Mouse (Mus musculus): ENCODE measurements at regions not wholly inside any gene's neighbourhood (a gene's known extent, or its start where the extent isn't known, plus 50 kb on each side); places are given as distances from the start of the nearest gene placed in this dataset.

- no peaks in the 10 kb centered on the region for H3K27me3 ChIP-seq (ENCODE audit: insufficient read depth, low read length)
- no peaks in the 10 kb centered on the region for H3K36me3 ChIP-seq (ENCODE audit: insufficient read depth, low read length)
- no peak overlapping the region for H3K4me3 ChIP-seq (ENCODE audit: low read length)
- no peak overlapping the region for H3K27ac ChIP-seq (ENCODE audit: low read length)
- WGBS = 28% methylated on average over 10 of the region's 10 CpGs
- no peak overlapping the region for H3K4me2 ChIP-seq (replicated peaks; ENCODE audit: low read depth, low read length)
- peaks cover 17% of the 10 kb centered on the region for H3K4me1 ChIP-seq (ENCODE audit: insufficient read depth, low read length)
- H3K9me3 ChIP-seq (ENCODE audit: low read length) = no peaks in the 10 kb centered on the region
- ATAC-seq (ENCODE audit: low FRiP score, low TSS enrichment) = no peak
- H3K9ac ChIP-seq (replicated peaks; ENCODE audit: low read length) = no peak overlapping the region
These were observed 116.5 kb downstream of the Dact1 start for GRCm38 (mm10) chr12:71426023-71426719.

DNA sequence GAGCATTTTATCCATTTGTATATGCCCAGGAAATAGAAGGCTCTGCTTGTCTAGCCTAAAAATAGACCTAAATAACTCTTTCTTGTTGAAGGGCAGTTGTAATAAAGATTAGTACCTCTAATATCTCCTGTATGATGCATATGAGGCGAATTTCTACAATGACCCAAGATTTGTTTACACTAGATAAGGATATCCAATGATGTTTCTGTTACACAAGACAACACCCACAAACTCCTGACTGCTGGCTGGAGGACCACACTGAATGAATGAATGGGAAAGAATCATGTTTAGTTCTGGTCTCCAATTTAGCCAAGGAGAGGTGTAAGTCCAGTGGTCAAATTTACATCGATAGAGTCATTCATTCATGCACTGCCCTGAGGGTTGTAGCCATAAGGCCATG lies 118.3 kb downstream of the Dact1 start:
- WGBS = 83% methylated on average over 2 of the region's 2 CpGs
- H3K36me3 ChIP-seq (ENCODE audit: insufficient read depth, low read length) = no peaks in the 10 kb centered on the region
- no peak overlapping the region for H3K4me3 ChIP-seq (ENCODE audit: low read length)
- no peak overlapping the region for H3K27ac ChIP-seq (ENCODE audit: low read length)
- no peaks in the 10 kb centered on the region for H3K9me3 ChIP-seq (ENCODE audit: low read length)
- peaks cover 17% of the 10 kb centered on the region for H3K4me1 ChIP-seq (ENCODE audit: insufficient read depth, low read length)
- no peaks in the 10 kb centered on the region for H3K27me3 ChIP-seq (ENCODE audit: insufficient read depth, low read length)
- H3K4me2 ChIP-seq (replicated peaks; ENCODE audit: low read depth, low read length) = no peak overlapping the region
- H3K9ac ChIP-seq (replicated peaks; ENCODE audit: low read length) = no peak overlapping the region
- ATAC-seq (ENCODE audit: low FRiP score, low TSS enrichment) = no peak

- H3K27me3 ChIP-seq (ENCODE audit: insufficient read depth, low read length) = no peaks in the 10 kb centered on the region
- 31% methylated on average over 13 of the region's 13 CpGs for WGBS
- no peak overlapping the region for H3K9ac ChIP-seq (replicated peaks; ENCODE audit: low read length)
- no peak overlapping the region for H3K27ac ChIP-seq (ENCODE audit: low read length)
- H3K4me1 ChIP-seq (ENCODE audit: insufficient read depth, low read length) = peaks cover 32% of the 10 kb centered on the region
- H3K4me2 ChIP-seq (replicated peaks; ENCODE audit: low read depth, low read length) = no peak overlapping the region
- no peaks in the 10 kb centered on the region for H3K36me3 ChIP-seq (ENCODE audit: insufficient read depth, low read length)
- H3K9me3 ChIP-seq (ENCODE audit: low read length) = no peaks in the 10 kb centered on the region
- ATAC-seq (ENCODE audit: low FRiP score, low TSS enrichment) = no peak
- H3K4me3 ChIP-seq (ENCODE audit: low read length) = no peak overlapping the region
These were observed 120.0 kb downstream of the Dact1 start for GRCm38 (mm10) chr12:71429561-71430200.

- 22% methylated on average over 11 of the region's 11 CpGs for WGBS
- Histone ChIP-seq H3K9ac (replicated peaks; ENCODE audit: low read length) (no peak overlapping the region), H3K9me3 (ENCODE audit: low read length) (no peaks in the 10 kb centered on the region), H3K27ac (ENCODE audit: low read length) (no peak overlapping the region), H3K27me3 (ENCODE audit: insufficient read depth, low read length) (no peaks in the 10 kb centered on the region), H3K36me3 (ENCODE audit: insufficient read depth, low read length) (no peaks in the 10 kb centered on the region), H3K4me3 (ENCODE audit: low read length) (no peak overlapping the region), H3K4me2 (replicated peaks; ENCODE audit: low read depth, low read length) (no peak overlapping the region), H3K4me1 (ENCODE audit: insufficient read depth, low read length) (peaks cover 32% of the 10 kb centered on the region)
- no peak for ATAC-seq (ENCODE audit: low FRiP score, low TSS enrichment)
These were observed 120.6 kb downstream of the Dact1 start for GRCm38 (mm10) chr12:71430331-71430730.

GRCm38 (mm10) chr12:71431116-71431515 lies 121.4 kb downstream of the Dact1 start:
- Histone ChIP-seq H3K4me2 (replicated peaks; ENCODE audit: low read depth, low read length) (no peak overlapping the region), H3K27ac (ENCODE audit: low read length) (no peak overlapping the region), H3K9ac (replicated peaks; ENCODE audit: low read length) (no peak overlapping the region), H3K4me3 (ENCODE audit: low read length) (no peak overlapping the region), H3K9me3 (ENCODE audit: low read length) (no peaks in the 10 kb centered on the region), H3K4me1 (ENCODE audit: insufficient read depth, low read length) (peaks cover 30% of the 10 kb centered on the region), H3K27me3 (ENCODE audit: insufficient read depth, low read length) (no peaks in the 10 kb centered on the region), H3K36me3 (ENCODE audit: insufficient read depth, low read length) (no peaks in the 10 kb centered on the region)
- WGBS = 79% methylated on average over 8 of the region's 8 CpGs
- no peak for ATAC-seq (ENCODE audit: low FRiP score, low TSS enrichment)

GRCm38 (mm10) chr12:71433549-71434200 lies 124.0 kb downstream of the Dact1 start:
- no peaks in the 10 kb centered on the region for H3K27me3 ChIP-seq (ENCODE audit: insufficient read depth, low read length)
- no peak overlapping the region for H3K4me2 ChIP-seq (replicated peaks; ENCODE audit: low read depth, low read length)
- no peak overlapping the region for H3K27ac ChIP-seq (ENCODE audit: low read length)
- 19% methylated on average over 9 of the region's 9 CpGs for WGBS
- no peaks in the 10 kb centered on the region for H3K9me3 ChIP-seq (ENCODE audit: low read length)
- no peak overlapping the region for H3K9ac ChIP-seq (replicated peaks; ENCODE audit: low read length)
- H3K4me3 ChIP-seq (ENCODE audit: low read length) = no peak overlapping the region
- peak; percentile 68 for ATAC-seq (ENCODE audit: low FRiP score, low TSS enrichment)
- peaks cover 33% of the 10 kb centered on the region for H3K4me1 ChIP-seq (ENCODE audit: insufficient read depth, low read length)
- H3K36me3 ChIP-seq (ENCODE audit: insufficient read depth, low read length) = no peaks in the 10 kb centered on the region

- no peaks in the 10 kb centered on the region for H3K36me3 ChIP-seq (ENCODE audit: insufficient read depth, low read length)
- peaks cover 21% of the 10 kb centered on the region for H3K4me1 ChIP-seq (ENCODE audit: insufficient read depth, low read length)
- H3K27ac ChIP-seq (ENCODE audit: low read length) = peak overlapping the region; percentile 38; the same call in 1 of the 2 replicates
- H3K9ac ChIP-seq (replicated peaks; ENCODE audit: low read length) = no peak overlapping the region
- 20% methylated on average over 6 of the region's 6 CpGs for WGBS
- no peak overlapping the region for H3K4me3 ChIP-seq (ENCODE audit: low read length)
- peak; percentile 66; the same call in 1 of the 2 replicates for ATAC-seq (ENCODE audit: low FRiP score, low TSS enrichment)
- no peak overlapping the region for H3K4me2 ChIP-seq (replicated peaks; ENCODE audit: low read depth, low read length)
- H3K9me3 ChIP-seq (ENCODE audit: low read length) = no peaks in the 10 kb centered on the region
- no peaks in the 10 kb centered on the region for H3K27me3 ChIP-seq (ENCODE audit: insufficient read depth, low read length)
These were observed 128.6 kb downstream of the Dact1 start for GRCm38 (mm10) chr12:71438254-71438653.

- Histone ChIP-seq H3K4me1 (ENCODE audit: insufficient read depth, low read length) (peaks cover 7% of the 10 kb centered on the region), H3K36me3 (ENCODE audit: insufficient read depth, low read length) (no peaks in the 10 kb centered on the region), H3K9me3 (ENCODE audit: low read length) (no peaks in the 10 kb centered on the region), H3K9ac (replicated peaks; ENCODE audit: low read length) (no peak overlapping the region), H3K4me3 (ENCODE audit: low read length) (no peak overlapping the region), H3K4me2 (replicated peaks; ENCODE audit: low read depth, low read length) (no peak overlapping the region), H3K27me3 (ENCODE audit: insufficient read depth, low read length) (no peaks in the 10 kb centered on the region), H3K27ac (ENCODE audit: low read length) (no peak overlapping the region)
- WGBS = 84% methylated on average over 3 of the region's 3 CpGs
- no peak for ATAC-seq (ENCODE audit: low FRiP score, low TSS enrichment)
These were observed 131.2 kb downstream of the Dact1 start for GRCm38 (mm10) chr12:71440863-71441262.

DNA sequence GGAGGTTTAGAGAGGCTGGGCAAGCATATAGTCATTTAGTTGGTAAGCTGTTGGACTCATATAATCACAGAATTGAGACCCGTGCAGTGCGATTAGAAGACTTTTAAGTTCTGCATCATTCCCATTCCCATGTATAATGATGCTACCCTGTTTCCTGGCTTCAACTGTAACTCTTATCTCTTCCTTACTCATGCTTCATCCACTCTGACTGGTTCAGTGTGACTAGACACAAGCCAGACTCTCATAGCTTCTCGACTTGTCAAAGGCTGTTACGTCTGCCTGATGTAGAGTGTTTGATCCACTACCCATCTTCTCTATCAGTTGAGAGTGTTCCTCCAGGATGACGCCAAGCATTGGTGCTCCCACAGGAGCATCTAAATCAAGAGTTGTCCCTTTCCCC lies 131.6 kb downstream of the Dact1 start:
- no peaks in the 10 kb centered on the region for H3K36me3 ChIP-seq (ENCODE audit: insufficient read depth, low read length)
- H3K4me2 ChIP-seq (replicated peaks; ENCODE audit: low read depth, low read length) = no peak overlapping the region
- H3K9me3 ChIP-seq (ENCODE audit: low read length) = no peaks in the 10 kb centered on the region
- H3K27me3 ChIP-seq (ENCODE audit: insufficient read depth, low read length) = no peaks in the 10 kb centered on the region
- WGBS = 93% methylated on average over 5 of the region's 5 CpGs
- no peak for ATAC-seq (ENCODE audit: low FRiP score, low TSS enrichment)
- no peak overlapping the region for H3K9ac ChIP-seq (replicated peaks; ENCODE audit: low read length)
- no peak overlapping the region for H3K27ac ChIP-seq (ENCODE audit: low read length)
- H3K4me3 ChIP-seq (ENCODE audit: low read length) = no peak overlapping the region
- H3K4me1 ChIP-seq (ENCODE audit: insufficient read depth, low read length) = peaks cover 10% of the 10 kb centered on the region

All from kidney, embryonic 16.5 days (tissue).